Comparison of ENCODE assay signal across 9 mouse cellular contexts in the genomic region with DNA sequence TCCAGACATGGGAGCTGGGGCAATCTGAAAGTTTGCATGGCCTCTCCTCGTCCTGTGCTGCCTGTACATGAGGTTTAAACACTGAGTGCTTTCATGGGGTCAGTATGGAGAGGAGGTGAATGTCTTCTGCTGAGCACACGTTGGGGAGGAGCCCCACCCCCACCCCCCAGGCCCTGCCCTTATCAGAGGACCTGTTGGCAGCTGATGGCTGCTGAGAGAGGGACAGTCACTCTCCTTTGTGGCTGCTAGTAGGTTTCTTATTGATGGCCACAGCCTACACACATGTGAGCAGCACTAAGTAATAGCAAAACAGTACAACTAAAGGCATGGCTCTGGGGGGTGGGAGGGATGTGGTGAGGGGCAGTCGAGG.
DNase-seq lines count a peak whose midpoint lies in the region; ATAC-seq lines count a peak whose summit lies in the region.
"Had no signal": no experiment of that assay in that cellular context is flagged by ENCODE, and none has a peak within 500 bp of the region (broad histone marks: within the 10 kb centered on the region; RNA-seq: fewer than 3 reads in every experiment).

No protein-coding gene starts in this region.

- WGBS in kidney, embryonic 16.5 days = 49% methylated on average over 3 of the region's 3 CpGs
- WGBS in forebrain, embryonic 11.5 days = 52% methylated on average over 3 of the region's 3 CpGs
- 58% methylated on average over 3 of the region's 3 CpGs for WGBS in hindbrain, embryonic 13.5 days
- WGBS in midbrain, embryonic 16.5 days = 53% methylated on average over 3 of the region's 3 CpGs

- no peaks in the 10 kb centered on the region for H3K27me3 ChIP-seq in kidney, embryonic 16.5 days (ENCODE audit: insufficient read depth, low read length)
- no peaks in the 10 kb centered on the region for H3K27me3 ChIP-seq in forebrain, embryonic 11.5 days (ENCODE audit: control insufficient read depth, insufficient read depth, low read length)
- H3K27me3 ChIP-seq in hindbrain, embryonic 13.5 days = no peaks in the 10 kb centered on the region
- H3K27me3 ChIP-seq in midbrain, embryonic 16.5 days (ENCODE audit: control insufficient read depth, insufficient read depth, low read depth, low read length) = no peaks in the 10 kb centered on the region

- no peaks in the 10 kb centered on the region for H3K9me3 ChIP-seq in kidney, embryonic 16.5 days (ENCODE audit: low read length)
- no peaks in the 10 kb centered on the region for H3K9me3 ChIP-seq in forebrain, embryonic 11.5 days (ENCODE audit: control insufficient read depth, low read length)
- no peaks in the 10 kb centered on the region for H3K9me3 ChIP-seq in hindbrain, embryonic 13.5 days
- H3K9me3 ChIP-seq in midbrain, embryonic 16.5 days (replicated peaks; ENCODE audit: control insufficient read depth, low read length, poor library complexity, severe bottlenecking) = no peaks in the 10 kb centered on the region

- peaks cover 7% of the 10 kb centered on the region; the same call in 1 of the 2 replicates for H3K36me3 ChIP-seq in kidney, embryonic 16.5 days (ENCODE audit: insufficient read depth, low read length)
- no peaks in the 10 kb centered on the region for H3K36me3 ChIP-seq in forebrain, embryonic 11.5 days (ENCODE audit: control insufficient read depth, insufficient read depth, low read length)
- no peaks in the 10 kb centered on the region for H3K36me3 ChIP-seq in hindbrain, embryonic 13.5 days
- no peaks in the 10 kb centered on the region for H3K36me3 ChIP-seq in midbrain, embryonic 16.5 days (ENCODE audit: control insufficient read depth, insufficient read depth, low read length)

- ATAC-seq in kidney, embryonic 16.5 days (ENCODE audit: low FRiP score, low TSS enrichment) = 0 out of 2 replicates have a peak, but pooled peaks have one; percentile 11
- ATAC-seq in forebrain, embryonic 11.5 days (replicated peaks; ENCODE audit: low FRiP score) = peak; percentile 57; the same call in 1 of the 2 replicates
- ATAC-seq in hindbrain, embryonic 13.5 days (ENCODE audit: low FRiP score) = no peak
- ATAC-seq in midbrain, embryonic 16.5 days = no peak

- H3K4me1 ChIP-seq in kidney, embryonic 16.5 days (ENCODE audit: insufficient read depth, low read length) = peaks cover 33% of the 10 kb centered on the region
- peaks cover 8% of the 10 kb centered on the region; the same call in 1 of the 2 replicates for H3K4me1 ChIP-seq in forebrain, embryonic 11.5 days (replicated peaks; ENCODE audit: control insufficient read depth, insufficient read depth, low read length)
- peaks cover 15% of the 10 kb centered on the region for H3K4me1 ChIP-seq in hindbrain, embryonic 13.5 days (replicated peaks)
- peaks cover 4% of the 10 kb centered on the region; the same call in 1 of the 2 replicates for H3K4me1 ChIP-seq in midbrain, embryonic 16.5 days (ENCODE audit: control insufficient read depth, insufficient read depth, low read length)

- 0 out of 2 replicates have a peak overlapping the region, but pooled peaks have one; percentile 3 for H3K4me2 ChIP-seq in kidney, embryonic 16.5 days (replicated peaks; ENCODE audit: low read depth, low read length)
- peak overlapping the region; percentile 41; the same call in 1 of the 2 replicates for H3K4me2 ChIP-seq in forebrain, embryonic 11.5 days (ENCODE audit: low read depth, low read length, severe bottlenecking)
- H3K4me2 ChIP-seq in hindbrain, embryonic 13.5 days = peak overlapping the region; percentile 34
- H3K4me2 ChIP-seq in midbrain, embryonic 16.5 days (ENCODE audit: low read length) = peak overlapping the region; percentile 27; the same call in 1 of the 2 replicates

- no peak overlapping the region for H3K27ac ChIP-seq in kidney, embryonic 16.5 days (ENCODE audit: low read length)
- H3K27ac ChIP-seq in forebrain, embryonic 11.5 days (ENCODE audit: low read depth, low read length) = no peak overlapping the region
- H3K27ac ChIP-seq in hindbrain, embryonic 13.5 days = peak overlapping the region; percentile 30; the same call in 1 of the 2 replicates
- H3K27ac ChIP-seq in midbrain, embryonic 16.5 days (ENCODE audit: low read length) = no peak overlapping the region
- H3K27ac ChIP-seq: macrophage had no signal

- H3K9ac ChIP-seq in kidney, embryonic 16.5 days (replicated peaks; ENCODE audit: low read length) = no peak overlapping the region
- H3K9ac ChIP-seq in forebrain, embryonic 11.5 days (ENCODE audit: low read length) = peak overlapping the region; percentile 43
- H3K9ac ChIP-seq in hindbrain, embryonic 13.5 days = peak overlapping the region; percentile 29; the same call in 1 of the 2 replicates
- no peak overlapping the region for H3K9ac ChIP-seq in midbrain, embryonic 16.5 days (ENCODE audit: low read depth, low read length)

- no peak for DNase-seq in kidney, postnatal 4 days
- no peak for DNase-seq in forebrain, embryonic 11.5 days (ENCODE audit: low spot score)
- DNase-seq in urinary bladder, postnatal 14 days (ENCODE audit: low spot score) = no peak
- no peak for DNase-seq in frontal cortex, postnatal 10 days (ENCODE audit: low spot score in 2 of 2)
- no peak for DNase-seq in adrenal gland, postnatal 4 days (ENCODE audit: low spot score in 2 of 2)

- H3K4me3 ChIP-seq in kidney, embryonic 16.5 days (ENCODE audit: low read length) = no peak overlapping the region
- H3K4me3 ChIP-seq in forebrain, embryonic 11.5 days (ENCODE audit: low read depth, low read length) = no peak overlapping the region; the same call in 1 of the 2 replicates
- no peak overlapping the region for H3K4me3 ChIP-seq in hindbrain, embryonic 13.5 days
- H3K4me3 ChIP-seq in midbrain, embryonic 16.5 days (ENCODE audit: low read depth, low read length) = no peak overlapping the region

Comparison
In these comparisons a context has a peak if more than half of its experiments do, and no peak if none do; other contexts are left out.
1. ATAC-seq: peak in kidney, embryonic 16.5 days (single experiment) and forebrain, embryonic 11.5 days (single experiment); none in hindbrain, embryonic 13.5 days (single experiment) and midbrain, embryonic 16.5 days (single experiment).
2. H3K9ac ChIP-seq: peak in forebrain, embryonic 11.5 days (single experiment) and hindbrain, embryonic 13.5 days (single experiment); none in kidney, embryonic 16.5 days (single experiment) and midbrain, embryonic 16.5 days (single experiment).
3. Peak in every context shown above with its lines, with median percentiles within 50 percentile points of each other: H3K4me2 ChIP-seq.